Mouse (Mus musculus): ENCODE data around the gene Spag7. TPM values are rescaled to one million over a fixed set of nuclear protein-coding genes. Genes with fewer than 3 reads are reported as not detected.

Spag7 gene
- polyA plus RNA-seq, 1 experiment from 2014 or later, result 146 TPM

- H3K36me3 ChIP-seq (ENCODE audit: control insufficient read depth, insufficient read depth, low read length), result no peaks in the 10 kb centered on the region
- no peak overlapping the region for H3K4me3 ChIP-seq (ENCODE audit: low read depth, low read length)
- H3K9me3 ChIP-seq (ENCODE audit: control insufficient read depth, low read length), result no peaks in the 10 kb centered on the region
- 49% methylated on average over 7 of the region's 7 CpGs for WGBS
- ATAC-seq (replicated peaks; ENCODE audit: low FRiP score), result peak; percentile 77
- no peak overlapping the region for H3K9ac ChIP-seq (ENCODE audit: low read depth, low read length)
- no peak for DNase-seq (ENCODE audit: low spot score)
- H3K27ac ChIP-seq (ENCODE audit: low read depth, low read length), result no peak overlapping the region
- no peaks in the 10 kb centered on the region for H3K27me3 ChIP-seq (replicated peaks; ENCODE audit: control insufficient read depth, insufficient read depth, low read length)
- peaks cover 6% of the 10 kb centered on the region for H3K4me1 ChIP-seq (replicated peaks; ENCODE audit: control insufficient read depth, insufficient read depth, low read length)
- no peak overlapping the region for H3K4me2 ChIP-seq
Measured at GRCm38 (mm10) chr11:70621972-70622814, 47.0 kb downstream of the Spag7 start.

- peaks cover 16% of the 10 kb centered on the region for H3K4me1 ChIP-seq (replicated peaks; ENCODE audit: control insufficient read depth, insufficient read depth, low read length)
- no peaks in the 10 kb centered on the region for H3K9me3 ChIP-seq (ENCODE audit: control insufficient read depth, low read length)
- no peak within 1 kb of the TSS for H3K9ac ChIP-seq (ENCODE audit: low read depth, low read length)
- no peaks in the 10 kb centered on the region for H3K36me3 ChIP-seq (ENCODE audit: control insufficient read depth, insufficient read depth, low read length)
- H3K27me3 ChIP-seq (replicated peaks; ENCODE audit: control insufficient read depth, insufficient read depth, low read length), result peaks cover 4% of the 10 kb centered on the region; the same call in 1 of the 2 replicates
- no peak within 1 kb of the TSS for H3K4me3 ChIP-seq (ENCODE audit: low read depth, low read length)
- H3K27ac ChIP-seq (ENCODE audit: low read depth, low read length), result no peak within 1 kb of the TSS
- DNase-seq (ENCODE audit: low spot score) (no peak), ATAC-seq (replicated peaks; ENCODE audit: low FRiP score) (no peak)
- no peak within 1 kb of the TSS for H3K4me2 ChIP-seq
- 26% methylated on average over 1 of the region's 1 CpGs for WGBS
Measured at GRCm38 (mm10) chr11:70619101-70619500, 50.1 kb downstream of the Spag7 start, which contains the start of gene Chrne. Gene Chrne (minus strand): TSS chr11:70619216.

GRCm38 (mm10) chr11:70615516-70616093 lies 53.6 kb downstream of the Spag7 start, which contains the start of gene 4930544D05Rik:
Gene 4930544D05Rik (plus strand): TSS chr11:70615848.
- Histone ChIP-seq H3K27ac (ENCODE audit: low read depth, low read length) (no peak within 1 kb of the TSS), H3K27me3 (replicated peaks; ENCODE audit: control insufficient read depth, insufficient read depth, low read length) (peaks cover 4% of the 10 kb centered on the region; the same call in 1 of the 2 replicates), H3K9ac (ENCODE audit: low read depth, low read length) (peak within 1 kb of the TSS; percentile 68), H3K36me3 (ENCODE audit: control insufficient read depth, insufficient read depth, low read length) (peaks cover 11% of the 10 kb centered on the region), H3K4me1 (replicated peaks; ENCODE audit: control insufficient read depth, insufficient read depth, low read length) (peaks cover 10% of the 10 kb centered on the region), H3K9me3 (ENCODE audit: control insufficient read depth, low read length) (no peaks in the 10 kb centered on the region), H3K4me2 (peak within 1 kb of the TSS; percentile 99), H3K4me3 (ENCODE audit: low read depth, low read length) (peak within 1 kb of the TSS; percentile 55)
- 17% methylated on average over 21 of the region's 21 CpGs for WGBS
- ATAC-seq (replicated peaks; ENCODE audit: low FRiP score), result 0 out of 2 replicates have a peak, but pooled peaks have one; percentile 11
- no peak for DNase-seq (ENCODE audit: low spot score)

GRCm38 (mm10) chr11:70615074-70615473 lies 54.1 kb downstream of the Spag7 start:
- peak; percentile 75 for DNase-seq (ENCODE audit: low spot score)
- ATAC-seq (replicated peaks; ENCODE audit: low FRiP score), result peak; percentile 84
- Histone ChIP-seq H3K4me2 (peak overlapping the region; percentile 99), H3K36me3 (ENCODE audit: control insufficient read depth, insufficient read depth, low read length) (peaks cover 17% of the 10 kb centered on the region), H3K27ac (ENCODE audit: low read depth, low read length) (no peak overlapping the region), H3K27me3 (replicated peaks; ENCODE audit: control insufficient read depth, insufficient read depth, low read length) (peaks cover 4% of the 10 kb centered on the region; the same call in 1 of the 2 replicates), H3K4me1 (replicated peaks; ENCODE audit: control insufficient read depth, insufficient read depth, low read length) (peaks cover 10% of the 10 kb centered on the region), H3K9ac (ENCODE audit: low read depth, low read length) (peak overlapping the region; percentile 68), H3K9me3 (ENCODE audit: control insufficient read depth, low read length) (no peaks in the 10 kb centered on the region), H3K4me3 (ENCODE audit: low read depth, low read length) (peak overlapping the region; percentile 55)
- 2% methylated on average over 17 of the region's 17 CpGs for WGBS

Small RNA genes lying within 50 kb of the gene (microRNA-seq; reads per million reads assigned to microRNA genes)
- gene Mir6925 (ENCODE audit: borderline number of aligned reads), result not detected

Other genes with a start within 250 kb of the Spag7 start
- gene Arrb2, start 236.8 kb downstream of the Spag7 start, polyA plus RNA-seq (2014; fragmentation: Nextera tagmentation; extraction: Ambion mirVana), result 31.5 and 35.9 TPM in 2 replicates
- 33.8 and 36.2 TPM in 2 replicates for gene Med11, start 217.5 kb downstream of the Spag7 start, polyA plus RNA-seq (2014; fragmentation: Nextera tagmentation; extraction: Ambion mirVana)
- gene Zmynd15, start 210.0 kb downstream of the Spag7 start, polyA plus RNA-seq (2014; fragmentation: Nextera tagmentation; extraction: Ambion mirVana), result 0.19 and 0.58 TPM in 2 replicates
- 0.91 and 1.6 TPM in 2 replicates for gene Cxcl16, start 209.4 kb downstream of the Spag7 start, polyA plus RNA-seq (2014; fragmentation: Nextera tagmentation; extraction: Ambion mirVana)
- gene Tm4sf5, start 164.2 kb downstream of the Spag7 start, polyA plus RNA-seq (2014; fragmentation: Nextera tagmentation; extraction: Ambion mirVana), result 5.5 TPM in 2 replicates
- gene Vmo1, start 154.8 kb downstream of the Spag7 start, polyA plus RNA-seq (2014; fragmentation: Nextera tagmentation; extraction: Ambion mirVana), result 0.39 and 0.80 TPM in 2 replicates
- gene Gltpd2, start 150.2 kb downstream of the Spag7 start, polyA plus RNA-seq (2014; fragmentation: Nextera tagmentation; extraction: Ambion mirVana), result 20.2 and 20.5 TPM in 2 replicates
- 619 and 649 TPM in 2 replicates for gene Psmb6, start 144.0 kb downstream of the Spag7 start, polyA plus RNA-seq (2014; fragmentation: Nextera tagmentation; extraction: Ambion mirVana)
- not detected in 2 replicates for gene Gm40193, start 136.5 kb downstream of the Spag7 start, polyA plus RNA-seq (2014; fragmentation: Nextera tagmentation; extraction: Ambion mirVana)
- 2.7 and 3.4 TPM in 2 replicates for gene Pld2, start 129.4 kb downstream of the Spag7 start, polyA plus RNA-seq (2014; fragmentation: Nextera tagmentation; extraction: Ambion mirVana)
- 15.6 and 16.0 TPM in 2 replicates for gene Mink1, start 106.5 kb downstream of the Spag7 start, polyA plus RNA-seq (2014; fragmentation: Nextera tagmentation; extraction: Ambion mirVana)
- not detected in 2 replicates for gene 4930544D05Rik, start 53.6 kb downstream of the Spag7 start, polyA plus RNA-seq (2014; fragmentation: Nextera tagmentation; extraction: Ambion mirVana)
- gene Chrne, start 50.2 kb downstream of the Spag7 start, polyA plus RNA-seq (2014; fragmentation: Nextera tagmentation; extraction: Ambion mirVana), result not detected in 2 replicates
- 15.3 and 16.4 TPM in 2 replicates for gene Gp1ba, start 30.3 kb downstream of the Spag7 start, polyA plus RNA-seq (2014; fragmentation: Nextera tagmentation; extraction: Ambion mirVana)
- 113 and 114 TPM in 2 replicates for gene Rnf167, start 22.2 kb downstream of the Spag7 start, polyA plus RNA-seq (2014; fragmentation: Nextera tagmentation; extraction: Ambion mirVana)
- gene Slc25a11, start 21.9 kb downstream of the Spag7 start, polyA plus RNA-seq (2014; fragmentation: Nextera tagmentation; extraction: Ambion mirVana), result 115 and 126 TPM in 2 replicates
- 2,285 and 2,367 TPM in 2 replicates for gene Pfn1, start 14.8 kb downstream of the Spag7 start, polyA plus RNA-seq (2014; fragmentation: Nextera tagmentation; extraction: Ambion mirVana)
- gene Eno3, start 12.2 kb downstream of the Spag7 start, polyA plus RNA-seq (2014; fragmentation: Nextera tagmentation; extraction: Ambion mirVana), result 19.8 and 20.1 TPM in 2 replicates
- gene Camta2, start 18.7 kb upstream of the Spag7 start, polyA plus RNA-seq (2014; fragmentation: Nextera tagmentation; extraction: Ambion mirVana), result 10.4 and 13.1 TPM in 2 replicates
- 0.96 and 1.1 TPM in 2 replicates for gene Inca1, start 30.7 kb upstream of the Spag7 start, polyA plus RNA-seq (2014; fragmentation: Nextera tagmentation; extraction: Ambion mirVana)
- gene Kif1c, start 31.1 kb upstream of the Spag7 start, polyA plus RNA-seq (2014; fragmentation: Nextera tagmentation; extraction: Ambion mirVana), result 3.1 and 3.8 TPM in 2 replicates
- 3.3 and 4.0 TPM in 2 replicates for gene Zfp3, start 94.8 kb upstream of the Spag7 start, polyA plus RNA-seq (2014; fragmentation: Nextera tagmentation; extraction: Ambion mirVana)
- 0.30 and 0.82 TPM in 2 replicates for gene Scimp, start 143.2 kb upstream of the Spag7 start, polyA plus RNA-seq (2014; fragmentation: Nextera tagmentation; extraction: Ambion mirVana)
- gene Rabep1, start 175.4 kb upstream of the Spag7 start, polyA plus RNA-seq (2014; fragmentation: Nextera tagmentation; extraction: Ambion mirVana), result 25.7 and 28.9 TPM in 2 replicates